Mouse (Mus musculus): ENCODE data around the gene Ccne1.

DNA sequence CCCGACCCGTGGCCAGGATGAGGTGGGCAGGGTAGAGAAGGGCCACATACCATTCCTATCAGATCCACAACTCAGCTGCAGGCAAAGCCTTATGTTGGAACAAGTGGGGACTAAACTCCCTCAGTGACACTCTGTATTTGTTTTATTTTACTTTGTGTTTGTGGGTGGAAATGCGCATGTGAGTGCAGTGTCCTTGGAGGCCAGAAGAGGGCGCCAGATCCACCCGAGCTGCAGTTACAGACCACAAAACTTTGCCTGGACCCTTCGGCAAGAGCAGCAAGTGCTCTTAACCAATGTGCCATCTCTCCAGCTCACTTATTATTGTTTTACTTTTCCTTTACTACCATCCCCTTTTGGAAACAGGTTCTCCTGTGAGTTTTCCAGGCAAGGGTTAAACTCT, 40.1 kb upstream of the Ccne1 start:
- no peak for TF ChIP-seq CTCF (IDR thresholded peaks at IDR 0.05; ENCODE audit: low read depth, low read length)
- no peak for TF ChIP-seq POLR2A (IDR thresholded peaks at IDR 0.05; ENCODE audit: extremely low read depth, insufficient read depth, low read length)

All from liver, adult 2 months (tissue).